Mouse (Mus musculus) regulatory T cell (primary cell): ENCODE data around the gene Otol1.

Experiments used
- in situ Hi-C: fragments of 300-600 bp; cut with MboI, MseI; formaldehyde crosslinking; loops from one replicate; pipeline ENCODE4 v1.15.1; 2025; ENCODE audit warnings: high pct_unique_total_duplicates

Otol1 gene

GRCm38 (mm10) chr3:70007313-70007712, at the start of gene Otol1:
TSS of gene Otol1 (plus strand) at chr3:70007613.
- in situ Hi-C loops, result no loop called here

GRCm38 (mm10) chr3:69962187-69962586, 45.2 kb upstream of the Otol1 start:
- in situ Hi-C loops, result no loop called here

- in situ Hi-C loops, result no loop called here
Observed at GRCm38 (mm10) chr3:69971482-69972097, 35.8 kb upstream of the Otol1 start.

GRCm38 (mm10) chr3:69978092-69978491, 29.3 kb upstream of the Otol1 start:
- in situ Hi-C loops, result no loop called here

GRCm38 (mm10) chr3:69993806-69994205, 13.6 kb upstream of the Otol1 start:
- in situ Hi-C loops, result no loop called here

- in situ Hi-C loops, result no loop called here
Observed at GRCm38 (mm10) chr3:70001540-70001939, 5.9 kb upstream of the Otol1 start.

- in situ Hi-C loops, result no loop called here
Observed at GRCm38 (mm10) chr3:70003126-70003764, 4.2 kb upstream of the Otol1 start.

- in situ Hi-C loops, result no loop called here
Observed at GRCm38 (mm10) chr3:70003955-70004354, 3.5 kb upstream of the Otol1 start.

GRCm38 (mm10) chr3:70004379-70004778, 3.0 kb upstream of the Otol1 start:
- in situ Hi-C loops, result no loop called here

- in situ Hi-C loops, result no loop called here
Observed at GRCm38 (mm10) chr3:70012641-70013040, 5.2 kb downstream of the Otol1 start.

GRCm38 (mm10) chr3:70026605-70027004, 19.2 kb downstream of the Otol1 start:
- in situ Hi-C loops, result no loop called here

- in situ Hi-C loops, result no loop called here
Observed at GRCm38 (mm10) chr3:70029260-70029659, 21.8 kb downstream of the Otol1 start.

- in situ Hi-C loops, result no loop called here
Observed at GRCm38 (mm10) chr3:70035593-70035992, 28.2 kb downstream of the Otol1 start.
